Mouse (Mus musculus): ENCODE measurements around the gene Necap2.

DNA sequence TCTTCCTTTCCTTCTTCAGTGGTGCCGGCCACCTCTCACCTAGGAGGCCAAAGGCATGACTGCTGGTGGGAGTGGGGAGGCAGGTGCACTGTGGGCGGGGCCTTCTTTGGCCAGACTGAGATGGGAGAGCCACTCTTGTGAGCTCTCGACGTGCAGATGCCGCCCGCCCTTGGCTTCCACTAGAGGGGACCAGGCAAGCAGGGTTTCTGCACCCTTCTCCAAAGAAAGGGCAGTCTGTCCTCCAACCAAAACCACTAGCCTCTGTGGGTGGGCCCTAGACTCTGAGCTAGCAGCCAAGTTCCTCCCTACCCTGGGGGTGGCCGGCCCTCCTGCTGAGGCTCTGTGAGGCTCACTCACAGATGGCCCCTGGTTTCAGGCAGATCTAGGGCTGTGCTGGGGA is 35.7 kb upstream of the Necap2 start:
- TF ChIP-seq CTCF (IDR thresholded peaks at IDR 0.05; ENCODE audit: control insufficient read depth, insufficient read depth, low read length) (no peak), POLR2A (IDR thresholded peaks at IDR 0.05; ENCODE audit: borderline replicate concordance, control insufficient read depth, low read depth, low read length) (no peak)

All from bone marrow, adult 2 months (tissue).